Mouse (Mus musculus) embryonic fibroblast, embryonic 13.5 days (primary cell): Measurements from ENCODE around the gene Cald1. TPM values are rescaled to one million over a fixed set of nuclear protein-coding genes. Genes with fewer than 3 reads are reported as not detected.

Experiments
- H3K27ac ChIP-seq: 2 replicates; pipeline ENCODE4 v1.5.1; 2012; ENCODE audit warnings: low read length, control low read depth, inconsistent platforms; ENCODE audit not compliant: insufficient read depth
- H3K4me1 ChIP-seq: 2 replicates; pipeline ENCODE4 v1.6.1; 2011; ENCODE audit warnings: low read length; ENCODE audit not compliant: control insufficient read depth, insufficient read depth
- H3K4me3 ChIP-seq: 2 replicates; pipeline ENCODE4 v1.5.1; 2011; ENCODE audit warnings: mild to moderate bottlenecking, control low read depth, low read length; ENCODE audit not compliant: insufficient read depth
- CTCF ChIP-seq: IDR thresholded peaks from 2 replicates; pipeline ENCODE4 v1.5.1; 2011; ENCODE audit warnings: mild to moderate bottlenecking, control low read depth, low read length, moderate library complexity, borderline replicate concordance; ENCODE audit not compliant: insufficient read depth
- POLR2A ChIP-seq: IDR thresholded peaks from 2 replicates; pipeline ENCODE4 v1.6.1; 2011; ENCODE audit warnings: low read depth, mild to moderate bottlenecking, control low read depth, low read length, moderate library complexity
- polyA plus RNA-seq: library from polyadenylated mRNA; stranded (reverse); fragments of >200 nt; gene quantifications from 2 replicates; pipeline ENCODE4 v1.2.4, GENCODE M21; 2011; ENCODE audit warnings: low read depth; ENCODE audit not compliant: missing spikeins, insufficient read length

The Cald1 gene
- polyA plus RNA-seq, 1 experiment, result 1,420 TPM

DNA sequence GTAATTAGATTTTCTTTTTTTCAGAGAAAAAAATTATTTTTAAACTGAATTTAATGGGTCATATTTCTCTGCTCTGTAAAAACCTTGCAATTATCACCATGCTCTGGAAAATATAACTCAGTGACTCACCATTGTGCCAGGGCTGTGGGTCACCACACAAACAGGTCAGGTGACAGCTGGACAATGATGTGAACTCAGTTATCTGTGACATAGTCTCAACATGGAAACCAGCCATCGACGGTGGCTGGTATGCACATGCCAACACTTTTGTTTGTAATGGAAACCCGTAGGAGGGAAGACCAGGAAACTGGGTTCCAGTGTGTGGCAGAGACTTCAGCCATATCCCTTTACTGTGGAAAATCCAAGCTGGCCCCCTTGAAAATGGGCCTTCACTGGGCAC, 35.5 kb downstream of the Cald1 start:
- TF ChIP-seq POLR2A, result no peak
- TF ChIP-seq CTCF, result no peak
- peaks cover 28% of the 10 kb centered on the region for H3K4me1 ChIP-seq
- peak overlapping the region; percentile 65 for H3K27ac ChIP-seq
- H3K4me3 ChIP-seq, result no peak overlapping the region

DNA sequence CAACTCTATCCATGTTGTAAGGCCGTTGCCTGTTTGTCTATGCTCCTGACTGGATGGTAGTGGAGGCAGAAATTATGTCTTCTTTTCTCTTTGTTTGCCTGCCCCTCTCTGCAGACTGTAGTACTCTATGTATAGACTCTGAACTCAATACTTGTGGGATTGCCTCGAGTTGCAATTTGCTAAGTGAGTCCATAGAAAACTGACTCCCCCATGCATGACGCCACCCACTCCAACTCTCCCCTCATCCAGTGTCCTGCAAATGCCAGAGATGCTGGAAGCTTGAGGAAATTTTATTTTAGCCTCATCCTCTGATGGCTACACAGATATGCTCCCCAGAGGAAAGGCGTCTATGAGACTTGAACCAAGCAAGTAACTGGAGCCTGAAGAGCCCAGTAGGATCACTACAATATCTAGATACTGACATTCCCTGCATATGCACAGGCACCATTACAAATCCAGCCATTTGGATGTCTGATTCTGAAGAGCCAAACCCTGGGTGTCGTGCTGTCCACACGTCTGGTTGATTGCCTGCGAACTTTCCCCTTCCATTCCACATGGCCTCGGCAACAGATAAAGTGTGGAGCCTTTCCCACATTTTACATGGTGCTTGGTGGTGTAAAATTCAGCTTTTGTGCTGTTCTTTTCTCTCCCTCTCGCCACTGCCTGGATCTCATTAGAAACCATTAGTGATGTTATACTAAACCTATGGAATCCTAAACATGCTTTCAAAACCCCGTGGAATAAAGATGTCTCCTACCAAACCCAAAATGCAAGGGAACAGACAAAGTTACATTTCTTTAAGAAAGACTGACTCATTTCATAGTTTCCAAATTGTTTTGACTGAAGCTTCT, 39.5 kb downstream of the Cald1 start:
- no peak overlapping the region for H3K4me3 ChIP-seq
- H3K4me1 ChIP-seq, result peaks cover 43% of the 10 kb centered on the region
- H3K27ac ChIP-seq, result peak overlapping the region; percentile 87

DNA sequence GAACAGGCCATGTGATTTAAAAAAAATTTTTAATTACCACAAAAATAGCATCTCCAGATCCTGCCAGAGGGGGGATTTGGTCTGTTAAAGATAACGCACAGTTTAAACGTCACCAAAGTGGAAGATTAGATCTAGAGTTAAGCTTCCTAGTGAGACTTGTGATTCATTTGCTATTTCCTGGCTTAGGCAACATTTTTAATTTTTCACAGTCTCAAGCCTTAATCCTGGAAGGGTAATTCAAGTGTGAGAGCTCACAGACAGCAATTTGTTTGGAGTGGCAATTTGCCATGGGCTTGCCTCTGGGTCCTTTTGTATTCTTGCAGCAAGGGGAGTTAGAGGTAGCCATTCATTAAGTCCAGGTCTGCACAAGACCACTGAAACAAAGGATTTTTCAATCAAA, 40.4 kb downstream of the Cald1 start:
- Histone ChIP-seq H3K4me3 (no peak overlapping the region), H3K27ac (peak overlapping the region; percentile 87), H3K4me1 (peaks cover 46% of the 10 kb centered on the region)
- TF ChIP-seq POLR2A (no peak), CTCF (no peak)

More for the DNA sequence above, 39.5 kb downstream of the Cald1 start:
- no peak for TF ChIP-seq CTCF
- TF ChIP-seq POLR2A, result no peak

DNA sequence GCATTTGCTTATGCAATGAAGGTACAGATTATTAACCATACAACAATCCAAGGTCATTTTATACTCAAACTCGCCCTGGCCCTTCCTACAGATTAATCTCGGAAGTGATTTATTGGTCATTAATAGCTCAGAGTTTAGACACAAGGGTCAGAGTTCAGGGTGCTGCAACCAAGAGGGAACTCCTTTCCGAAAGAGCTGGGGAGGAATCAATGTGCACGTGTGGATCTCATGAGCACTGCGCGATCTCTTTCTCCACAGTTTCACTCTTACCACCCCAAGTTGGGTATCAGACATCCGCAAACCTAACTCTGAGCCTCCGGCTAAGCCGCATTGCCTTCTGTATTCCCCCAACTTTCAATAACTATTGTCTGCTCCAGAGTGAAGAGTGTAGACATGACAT, 41.9 kb downstream of the Cald1 start:
- peaks cover 43% of the 10 kb centered on the region for H3K4me1 ChIP-seq
- no peak for TF ChIP-seq POLR2A
- no peak for TF ChIP-seq CTCF
- H3K27ac ChIP-seq, result peak overlapping the region; percentile 95
- no peak overlapping the region for H3K4me3 ChIP-seq

DNA sequence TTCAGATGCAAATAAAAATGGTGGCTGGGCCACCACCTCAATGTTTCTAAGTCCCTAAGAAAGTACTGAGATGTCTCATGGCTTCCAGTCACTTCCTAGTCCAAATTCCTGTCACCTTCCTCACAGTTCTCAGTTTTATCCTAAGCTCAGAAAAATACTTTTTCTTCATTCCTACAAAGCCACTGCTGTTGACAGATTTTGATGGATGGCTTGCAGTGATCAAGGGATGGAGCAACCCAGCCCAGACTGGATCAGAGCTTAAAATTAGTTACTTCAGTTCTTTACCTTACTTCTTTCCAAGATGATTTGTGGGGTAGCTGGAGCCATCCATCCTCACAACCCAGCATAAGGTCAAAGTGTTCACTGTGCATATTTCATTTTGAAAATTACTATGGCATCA, 42.8 kb downstream of the Cald1 start:
- TF ChIP-seq CTCF (no peak), POLR2A (no peak)
- H3K4me1 ChIP-seq, result peaks cover 43% of the 10 kb centered on the region
- peak overlapping the region; percentile 95 for H3K27ac ChIP-seq

DNA sequence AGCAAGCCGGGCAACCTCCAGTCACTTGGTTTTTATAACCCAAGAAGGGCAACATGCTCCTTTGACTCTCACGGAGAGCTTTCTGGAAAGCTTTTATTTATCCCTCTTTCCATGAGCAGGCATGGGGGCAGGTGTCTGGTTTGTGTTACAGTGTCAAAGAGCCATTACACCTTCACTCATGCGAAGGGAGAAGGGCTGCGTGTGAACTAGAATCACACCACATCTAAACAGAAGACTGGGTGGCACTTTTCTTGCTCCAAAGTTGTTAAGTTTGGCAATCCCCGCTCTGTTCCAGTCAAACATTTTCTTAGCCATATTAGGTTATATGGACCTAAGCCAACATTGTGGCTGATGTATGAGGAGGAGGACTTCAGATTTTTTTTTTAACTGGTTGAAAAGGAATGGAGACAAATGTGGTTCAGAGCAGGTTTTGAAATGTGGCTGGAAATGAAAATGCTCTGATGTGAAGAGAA, 43.8 kb downstream of the Cald1 start:
- TF ChIP-seq CTCF (no peak), POLR2A (0 out of 2 replicates have a peak, but pooled peaks have one; percentile 2)
- Histone ChIP-seq H3K27ac (peak overlapping the region; percentile 95), H3K4me3 (no peak overlapping the region), H3K4me1 (peaks cover 43% of the 10 kb centered on the region)

More for the DNA sequence above, 42.8 kb downstream of the Cald1 start:
- no peak overlapping the region for H3K4me3 ChIP-seq

DNA sequence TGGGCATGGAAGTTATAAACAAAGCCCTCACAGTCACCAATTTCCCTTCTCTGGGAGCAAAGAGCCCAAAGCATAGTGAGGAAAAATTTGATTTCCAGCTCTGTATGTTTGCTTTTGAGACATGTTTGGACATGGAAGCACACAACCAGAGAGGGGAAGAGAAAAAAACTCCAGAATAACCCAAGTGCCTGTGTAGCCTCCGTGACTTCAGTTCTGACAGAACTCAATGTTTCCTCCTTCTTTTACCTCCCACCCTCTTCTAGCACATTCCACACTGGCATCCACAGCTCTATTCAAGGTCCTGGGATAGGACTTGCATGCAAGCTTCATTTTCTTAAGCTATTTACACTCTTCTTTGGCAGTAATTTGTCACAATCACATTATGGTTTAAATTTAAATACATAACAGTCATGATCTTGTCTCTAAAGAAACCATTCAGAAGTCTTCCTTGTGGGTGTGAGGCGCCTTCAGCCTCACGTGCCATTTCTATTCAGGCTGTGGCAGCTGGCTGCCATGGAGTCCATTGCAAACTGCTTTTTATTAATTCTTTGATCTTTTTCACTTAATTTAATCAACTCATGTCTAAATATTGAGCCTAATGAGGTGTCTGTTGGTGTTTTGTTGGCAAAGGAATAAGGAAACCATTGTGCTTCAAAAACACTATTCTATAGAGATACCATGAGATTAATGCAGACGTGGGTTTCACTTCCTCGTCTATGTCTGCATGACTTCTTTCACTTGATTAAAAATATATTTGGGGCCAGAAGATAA, 49.9 kb downstream of the Cald1 start:
- Histone ChIP-seq H3K4me1 (peaks cover 15% of the 10 kb centered on the region), H3K4me3 (no peak overlapping the region), H3K27ac (peak overlapping the region; percentile 80)
- TF ChIP-seq POLR2A (no peak), CTCF (no peak)

DNA sequence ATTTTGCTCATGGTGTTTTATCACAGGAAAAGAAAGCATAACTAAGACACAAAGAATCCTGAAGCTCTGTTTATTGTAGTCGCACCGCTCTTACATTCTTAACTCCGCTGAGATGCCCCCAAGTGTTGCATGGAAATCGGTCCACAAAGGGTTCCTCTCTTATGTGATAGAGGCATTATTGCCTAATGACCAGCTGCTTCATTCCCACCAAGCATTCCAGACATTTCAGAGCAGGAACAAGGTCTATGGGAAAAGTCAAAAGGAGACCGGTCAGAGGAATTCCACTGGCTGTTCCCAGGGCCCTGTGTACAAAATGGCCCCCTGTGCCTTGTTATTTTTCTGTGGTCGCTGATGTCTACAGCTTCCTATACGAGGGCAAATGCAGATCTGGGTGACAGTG, 53.0 kb downstream of the Cald1 start:
- Histone ChIP-seq H3K4me3 (no peak overlapping the region), H3K27ac (no peak overlapping the region), H3K4me1 (peaks cover 10% of the 10 kb centered on the region)
- no peak for TF ChIP-seq CTCF
- no peak for TF ChIP-seq POLR2A

DNA sequence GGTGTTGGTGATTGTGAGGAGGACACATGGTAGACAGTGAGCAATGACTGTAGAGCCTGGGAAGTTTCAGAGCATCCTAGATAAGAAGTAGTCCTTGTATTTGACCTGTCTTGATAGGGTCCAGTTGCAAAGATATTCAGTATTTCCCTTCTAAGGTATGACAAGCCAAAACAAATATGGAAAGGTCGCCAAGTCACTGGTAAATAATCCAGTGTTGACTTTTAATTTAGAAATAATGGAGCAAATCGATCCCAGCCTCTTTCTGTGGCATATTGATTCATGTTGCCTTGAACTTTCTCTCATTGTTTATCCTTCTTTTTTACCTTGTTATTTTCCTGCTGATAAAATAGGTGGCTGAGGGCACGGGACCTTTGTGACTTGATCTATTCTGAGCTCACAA, 57.4 kb downstream of the Cald1 start:
- H3K4me1 ChIP-seq, result peaks cover 8% of the 10 kb centered on the region
- no peak overlapping the region for H3K4me3 ChIP-seq
- no peak overlapping the region for H3K27ac ChIP-seq
- TF ChIP-seq POLR2A (no peak), CTCF (no peak)
